Mouse (Mus musculus): ENCODE results near the gene Sgsm3. TPM values are rescaled to one million over a fixed set of nuclear protein-coding genes. Genes with fewer than 3 reads are reported as not detected.

Gene Sgsm3
- polyA plus RNA-seq, 1 experiment from 2014 or later = 15.0 TPM

- Histone ChIP-seq H3K36me3 (no peaks in the 10 kb centered on the region), H3K4me2 (no peak overlapping the region), H3K27ac (no peak overlapping the region), H3K9ac (no peak overlapping the region), H3K4me3 (no peak overlapping the region), H3K9me3 (replicated peaks) (no peaks in the 10 kb centered on the region), H3K27me3 (no peaks in the 10 kb centered on the region), H3K4me1 (replicated peaks) (peaks cover 3% of the 10 kb centered on the region; the same call in 1 of the 2 replicates)
- no peak for ATAC-seq (replicated peaks; ENCODE audit: insufficient number of reproducible peaks, insufficient read depth, low FRiP score, low read depth)
- WGBS = 47% methylated on average over 4 of the region's 4 CpGs
These were observed 3.6 kb downstream of the Sgsm3 start for GRCm38 (mm10) chr15:80981176-80981575.

GRCm38 (mm10) chr15:80983264-80983663, 5.7 kb downstream of the Sgsm3 start:
- Histone ChIP-seq H3K27me3 (no peaks in the 10 kb centered on the region), H3K4me2 (no peak overlapping the region), H3K4me3 (no peak overlapping the region), H3K9ac (no peak overlapping the region), H3K36me3 (no peaks in the 10 kb centered on the region), H3K9me3 (replicated peaks) (no peaks in the 10 kb centered on the region), H3K27ac (no peak overlapping the region), H3K4me1 (replicated peaks) (peaks cover 3% of the 10 kb centered on the region; the same call in 1 of the 2 replicates)
- 87% methylated on average over 2 of the region's 2 CpGs for WGBS
- ATAC-seq (replicated peaks; ENCODE audit: insufficient number of reproducible peaks, insufficient read depth, low FRiP score, low read depth) = no peak

GRCm38 (mm10) chr15:80988331-80988730, 10.8 kb downstream of the Sgsm3 start:
- no peaks in the 10 kb centered on the region for H3K4me1 ChIP-seq (replicated peaks)
- no peak overlapping the region for H3K4me3 ChIP-seq
- WGBS = 40% methylated on average over 1 of the region's 1 CpGs
- no peaks in the 10 kb centered on the region for H3K27me3 ChIP-seq
- no peak overlapping the region for H3K4me2 ChIP-seq
- H3K9ac ChIP-seq = no peak overlapping the region
- no peaks in the 10 kb centered on the region for H3K36me3 ChIP-seq
- no peak overlapping the region for H3K27ac ChIP-seq
- H3K9me3 ChIP-seq (replicated peaks) = no peaks in the 10 kb centered on the region
- ATAC-seq (replicated peaks; ENCODE audit: insufficient number of reproducible peaks, insufficient read depth, low FRiP score, low read depth) = no peak

- Histone ChIP-seq H3K9ac (no peak overlapping the region), H3K4me3 (no peak overlapping the region), H3K27ac (no peak overlapping the region), H3K4me1 (replicated peaks) (no peaks in the 10 kb centered on the region), H3K9me3 (replicated peaks) (no peaks in the 10 kb centered on the region), H3K36me3 (no peaks in the 10 kb centered on the region), H3K27me3 (no peaks in the 10 kb centered on the region), H3K4me2 (no peak overlapping the region)
- ATAC-seq (replicated peaks; ENCODE audit: insufficient number of reproducible peaks, insufficient read depth, low FRiP score, low read depth) = no peak
- WGBS = 44% methylated on average over 3 of the region's 3 CpGs
These were observed 12.1 kb downstream of the Sgsm3 start for GRCm38 (mm10) chr15:80989712-80990111.

DNA sequence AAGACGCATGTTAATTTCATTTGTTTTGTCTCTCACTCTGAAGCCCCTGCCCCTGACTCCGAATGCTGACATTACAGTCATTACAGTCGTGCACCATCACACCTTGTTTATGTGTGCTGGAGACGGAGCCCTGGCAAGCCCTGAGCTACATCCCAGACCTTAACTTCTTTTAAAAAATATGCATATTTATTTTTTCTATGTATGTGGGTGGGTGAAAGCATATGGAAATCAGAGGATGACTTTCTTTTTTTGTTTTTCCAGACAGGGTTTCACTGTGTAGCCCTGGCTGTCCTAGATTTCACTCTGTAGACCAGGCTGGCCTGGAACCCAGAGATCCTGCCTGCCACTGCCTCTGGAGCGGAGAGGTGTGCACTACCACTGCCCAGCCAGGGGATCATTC, 17.4 kb downstream of the Sgsm3 start:
- no peak overlapping the region for H3K27ac ChIP-seq
- H3K4me2 ChIP-seq = no peak overlapping the region
- no peak for ATAC-seq (replicated peaks; ENCODE audit: insufficient number of reproducible peaks, insufficient read depth, low FRiP score, low read depth)
- no peak overlapping the region for H3K4me3 ChIP-seq
- no peaks in the 10 kb centered on the region for H3K9me3 ChIP-seq (replicated peaks)
- 85% methylated on average over 5 of the region's 5 CpGs for WGBS
- H3K4me1 ChIP-seq (replicated peaks) = no peaks in the 10 kb centered on the region
- no peak overlapping the region for H3K9ac ChIP-seq
- H3K27me3 ChIP-seq = no peaks in the 10 kb centered on the region
- H3K36me3 ChIP-seq = no peaks in the 10 kb centered on the region

DNA sequence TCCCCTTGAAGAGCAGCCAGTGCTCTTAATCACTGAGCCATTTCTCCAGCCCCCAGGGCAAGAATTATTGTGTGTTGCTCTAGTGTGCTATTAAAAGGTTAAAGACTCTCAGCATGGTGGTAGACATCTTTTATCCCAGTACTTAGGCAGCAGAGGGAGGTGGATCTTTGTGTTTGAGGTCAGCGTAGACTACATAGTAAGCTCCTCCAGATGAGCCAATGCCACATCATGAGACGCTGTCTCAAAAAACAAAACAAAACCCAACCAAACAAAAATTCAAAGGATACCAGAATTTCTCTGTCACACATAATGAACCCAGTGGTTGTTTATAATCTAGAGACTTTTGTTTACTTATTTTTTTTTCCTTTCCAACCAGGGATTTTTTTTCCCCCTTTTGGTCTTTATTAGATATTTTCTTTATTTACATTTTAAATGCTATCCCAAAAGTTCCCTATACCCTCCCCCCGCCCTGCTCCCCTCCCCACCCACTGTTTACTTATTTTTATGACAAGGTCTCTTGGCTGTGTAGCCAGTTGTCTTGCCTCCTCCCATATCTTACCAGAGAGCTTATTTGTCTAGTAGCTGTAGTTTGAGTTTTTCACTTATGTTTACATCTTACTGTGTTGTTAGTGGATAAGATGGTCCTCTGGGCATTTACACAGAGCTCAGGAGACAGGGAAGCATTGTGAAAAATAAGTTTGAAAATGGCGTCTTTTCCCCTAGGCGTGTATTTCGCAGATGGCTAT, 18.7 kb downstream of the Sgsm3 start:
- no peaks in the 10 kb centered on the region for H3K36me3 ChIP-seq
- no peak overlapping the region for H3K4me2 ChIP-seq
- 85% methylated on average over 6 of the region's 6 CpGs for WGBS
- no peak overlapping the region for H3K27ac ChIP-seq
- no peak for ATAC-seq (replicated peaks; ENCODE audit: insufficient number of reproducible peaks, insufficient read depth, low FRiP score, low read depth)
- H3K9ac ChIP-seq = no peak overlapping the region
- H3K4me1 ChIP-seq (replicated peaks) = peaks cover 7% of the 10 kb centered on the region
- H3K9me3 ChIP-seq (replicated peaks) = no peaks in the 10 kb centered on the region
- H3K27me3 ChIP-seq = no peaks in the 10 kb centered on the region
- no peak overlapping the region for H3K4me3 ChIP-seq

- Histone ChIP-seq H3K9me3 (replicated peaks) (no peaks in the 10 kb centered on the region), H3K36me3 (no peaks in the 10 kb centered on the region), H3K27ac (no peak overlapping the region), H3K4me3 (no peak overlapping the region), H3K9ac (no peak overlapping the region), H3K27me3 (no peaks in the 10 kb centered on the region), H3K4me2 (no peak overlapping the region), H3K4me1 (replicated peaks) (peaks cover 7% of the 10 kb centered on the region)
- ATAC-seq (replicated peaks; ENCODE audit: insufficient number of reproducible peaks, insufficient read depth, low FRiP score, low read depth) = no peak
- WGBS = 41% methylated on average over 1 of the region's 1 CpGs
These were observed 19.5 kb downstream of the Sgsm3 start for GRCm38 (mm10) chr15:80997077-80997476.

DNA sequence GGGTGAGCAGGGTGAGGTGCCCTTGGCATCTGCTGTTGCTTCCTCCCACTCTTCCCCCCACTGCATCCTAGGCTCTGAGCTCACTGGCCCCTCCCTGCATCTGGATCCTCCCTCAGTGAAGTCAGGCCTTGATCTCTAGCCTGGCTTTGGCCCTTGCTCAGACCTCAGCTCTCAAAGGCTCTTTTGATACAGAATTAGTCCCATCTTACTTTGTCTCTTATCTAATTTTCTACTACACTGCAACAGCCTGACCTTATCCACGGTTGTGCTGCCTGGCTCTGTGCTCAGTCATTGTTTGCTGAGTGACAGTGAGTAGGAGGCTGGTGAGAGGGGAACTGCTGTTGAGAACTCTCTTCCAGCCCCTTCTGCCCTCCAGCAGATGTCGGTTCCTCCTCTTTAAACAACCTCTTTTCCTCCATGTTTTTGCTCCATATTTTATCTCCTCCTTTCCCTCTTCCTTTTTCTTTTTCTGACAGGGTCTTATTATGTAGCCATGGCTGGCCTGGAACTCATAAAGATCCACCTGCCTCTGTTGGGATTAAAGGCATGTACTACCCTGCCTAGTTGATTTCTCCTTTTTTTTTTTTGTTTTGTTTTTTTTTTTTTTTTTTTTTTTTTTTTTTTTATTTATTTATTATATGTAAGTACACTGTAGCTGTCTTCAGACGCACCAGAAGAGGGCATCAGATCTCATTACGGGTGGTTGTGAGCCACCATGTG, 23.0 kb downstream of the Sgsm3 start:
- ATAC-seq (replicated peaks; ENCODE audit: insufficient number of reproducible peaks, insufficient read depth, low FRiP score, low read depth) = 0 out of 2 replicates have a peak, but pooled peaks have one; percentile 39
- Histone ChIP-seq H3K4me2 (no peak overlapping the region), H3K27me3 (no peaks in the 10 kb centered on the region), H3K4me3 (no peak overlapping the region), H3K27ac (no peak overlapping the region), H3K9me3 (replicated peaks) (no peaks in the 10 kb centered on the region), H3K9ac (0 out of 2 replicates have a peak overlapping the region, but pooled peaks have one; percentile 14), H3K36me3 (0 out of 2 replicates have a peak, but pooled peaks cover 14% of the 10 kb centered on the region), H3K4me1 (replicated peaks) (peaks cover 7% of the 10 kb centered on the region)
- WGBS = 38% methylated on average over 4 of the region's 4 CpGs

GRCm38 (mm10) chr15:81006127-81006735, 28.7 kb downstream of the Sgsm3 start:
- Histone ChIP-seq H3K27ac (no peak overlapping the region), H3K9ac (no peak overlapping the region; the same call in 1 of the 2 replicates), H3K4me1 (replicated peaks) (no peaks in the 10 kb centered on the region), H3K36me3 (peaks cover 17% of the 10 kb centered on the region; the same call in 1 of the 2 replicates), H3K4me2 (no peak overlapping the region), H3K4me3 (no peak overlapping the region), H3K27me3 (no peaks in the 10 kb centered on the region), H3K9me3 (replicated peaks) (no peaks in the 10 kb centered on the region)
- 85% methylated on average over 10 of the region's 10 CpGs for WGBS
- no peak for ATAC-seq (replicated peaks; ENCODE audit: insufficient number of reproducible peaks, insufficient read depth, low FRiP score, low read depth)

- Histone ChIP-seq H3K36me3 (peaks cover 19% of the 10 kb centered on the region; the same call in 1 of the 2 replicates), H3K27me3 (no peaks in the 10 kb centered on the region), H3K4me3 (no peak overlapping the region), H3K4me1 (replicated peaks) (no peaks in the 10 kb centered on the region), H3K9me3 (replicated peaks) (no peaks in the 10 kb centered on the region), H3K27ac (no peak overlapping the region), H3K4me2 (no peak overlapping the region), H3K9ac (no peak overlapping the region)
- 92% methylated on average over 9 of the region's 9 CpGs for WGBS
- ATAC-seq (replicated peaks; ENCODE audit: insufficient number of reproducible peaks, insufficient read depth, low FRiP score, low read depth) = no peak
These were observed 29.8 kb downstream of the Sgsm3 start for GRCm38 (mm10) chr15:81007339-81007738.

- Histone ChIP-seq H3K4me2 (no peak overlapping the region), H3K27ac (no peak overlapping the region), H3K9me3 (replicated peaks) (no peaks in the 10 kb centered on the region), H3K4me3 (no peak overlapping the region), H3K9ac (no peak overlapping the region), H3K4me1 (replicated peaks) (no peaks in the 10 kb centered on the region), H3K36me3 (peaks cover 20% of the 10 kb centered on the region; the same call in 1 of the 2 replicates), H3K27me3 (no peaks in the 10 kb centered on the region)
- WGBS = 85% methylated on average over 8 of the region's 8 CpGs
- no peak for ATAC-seq (replicated peaks; ENCODE audit: insufficient number of reproducible peaks, insufficient read depth, low FRiP score, low read depth)
These were observed 30.3 kb downstream of the Sgsm3 start for GRCm38 (mm10) chr15:81007905-81008304.

Measured in heart, embryonic 15.5 days (tissue).